Mouse (Mus musculus) limb, embryonic 14.5 days (tissue): Measurements from ENCODE around the gene Adamts2. TPM values are rescaled to one million over a fixed set of nuclear protein-coding genes. Genes with fewer than 3 reads are reported as not detected.

Source experiments
- ATAC-seq: fragments of 200-750 bp; cut with Nextera tagmentation; 2 replicates; pipeline ENCODE4 v1.8.0; 2017; ENCODE audit warnings: low read depth, moderate number of reproducible peaks, moderate TSS enrichment; ENCODE audit not compliant: low FRiP score
- DNase-seq: peaks from one replicate; pipeline ENCODE4 v3.0.0-alpha.2; 2015; ENCODE audit warnings: low spot score
- H3K27ac ChIP-seq: fragments of 300-500 bp; sonication (generic); replicated peaks from 2 replicates; pipeline ENCODE4 v1.5.1; 2014; ENCODE audit warnings: low read depth, mild to moderate bottlenecking, low read length, moderate library complexity, mixed read lengths
- H3K27me3 ChIP-seq: fragments of 300-500 bp; sonication (generic); 2 replicates; pipeline ENCODE4 v1.6.1; 2014; ENCODE audit warnings: low read length, mixed read lengths; ENCODE audit not compliant: control insufficient read depth, insufficient read depth
- H3K36me3 ChIP-seq: fragments of 300-500 bp; sonication (generic); 2 replicates; pipeline ENCODE4 v1.6.1; 2014; ENCODE audit warnings: mild to moderate bottlenecking, low read length, moderate library complexity, mixed read lengths; ENCODE audit not compliant: control insufficient read depth, insufficient read depth
- H3K4me1 ChIP-seq: fragments of 300-500 bp; sonication (generic); 2 replicates; pipeline ENCODE4 v1.6.1; 2014; ENCODE audit warnings: antibody characterized with exemption, low read length, mixed read lengths; ENCODE audit not compliant: control insufficient read depth, insufficient read depth
- H3K4me2 ChIP-seq: fragments of 300-500 bp; sonication (generic); replicated peaks from 2 replicates; pipeline ENCODE4 v1.6.1; 2014; ENCODE audit warnings: low read depth, mild to moderate bottlenecking, low read length, moderate library complexity; ENCODE audit not compliant: severe bottlenecking
- H3K4me3 ChIP-seq: fragments of 300-500 bp; sonication (generic); replicated peaks from 2 replicates; pipeline ENCODE4 v1.5.1; 2014; ENCODE audit warnings: low read length
- H3K9ac ChIP-seq: fragments of 300-500 bp; sonication (generic); 2 replicates; pipeline ENCODE4 v1.6.1; 2014; ENCODE audit warnings: mild to moderate bottlenecking, low read depth, low read length, moderate library complexity; ENCODE audit not compliant: severe bottlenecking
- H3K9me3 ChIP-seq: fragments of 300-500 bp; sonication (generic); 2 replicates; pipeline ENCODE4 v1.6.1; 2016; ENCODE audit warnings: low read length; ENCODE audit not compliant: control insufficient read depth
- POLR2A ChIP-seq: fragments of 200-500 bp; IDR thresholded peaks from 2 replicates; pipeline ENCODE4 v1.8.0; 2012; ENCODE audit warnings: inconsistent platforms, mild to moderate bottlenecking, moderate library complexity, borderline replicate concordance; ENCODE audit not compliant: insufficient read depth, insufficient read length; ENCODE audit errors: extremely low read depth
- WGBS: fragments of 180-500 bp; shearing (Covaris S2); extraction: QIAGEN DNeasy Blood & Tissue Kit; methylation state at CpG from one replicate; pipeline ENCODE4 v1.1.7; 2014; 5-methylcytosine and 5-hydroxymethylcytosine counted together
- polyA plus RNA-seq, 2 experiments: library from polyadenylated mRNA; depleted of rRNA in 1 of 2; stranded (reverse) in 1 of 2; unstranded in 1 of 2; fragments of >200 nt; fragmentation: Nextera tagmentation in 1 of 2; extraction: Ambion mirVana in 1 of 2; gene quantifications; 2 replicates each; pipeline versions ENCODE4 v1.2.1 to v1.2.3; 2012 to 2014

Gene Adamts2
- polyA plus RNA-seq, 2 experiments = 19.4 to 34.9 TPM

DNA sequence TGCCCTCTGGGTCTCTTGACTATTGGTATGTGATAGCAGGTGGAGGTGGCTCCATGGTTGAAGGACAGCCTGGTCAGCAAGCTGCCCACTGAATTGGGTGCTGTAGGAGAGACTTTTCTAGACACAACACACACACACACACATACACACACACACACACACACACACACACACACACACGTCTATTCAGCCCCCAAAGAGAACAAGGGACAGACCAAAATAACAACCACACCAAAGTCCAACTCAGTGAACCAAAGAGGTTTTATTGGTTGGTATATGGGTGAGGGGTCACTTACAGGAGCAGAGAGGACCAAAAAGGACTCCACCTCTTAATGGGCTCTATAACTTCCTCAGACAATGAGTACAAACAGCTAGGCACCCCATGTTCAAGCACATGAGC, 140.3 kb downstream of the Adamts2 start:
- no peaks in the 10 kb centered on the region for H3K27me3 ChIP-seq
- 80% methylated on average over 1 of the region's 1 CpGs for WGBS
- peaks cover 21% of the 10 kb centered on the region for H3K4me1 ChIP-seq
- H3K27ac ChIP-seq = no peak overlapping the region
- ATAC-seq = no peak
- no peak for DNase-seq
- H3K4me3 ChIP-seq = no peak overlapping the region
- H3K36me3 ChIP-seq = no peaks in the 10 kb centered on the region
- no peak overlapping the region for H3K9ac ChIP-seq
- H3K4me2 ChIP-seq = no peak overlapping the region
- no peak for TF ChIP-seq POLR2A
- no peaks in the 10 kb centered on the region for H3K9me3 ChIP-seq

DNA sequence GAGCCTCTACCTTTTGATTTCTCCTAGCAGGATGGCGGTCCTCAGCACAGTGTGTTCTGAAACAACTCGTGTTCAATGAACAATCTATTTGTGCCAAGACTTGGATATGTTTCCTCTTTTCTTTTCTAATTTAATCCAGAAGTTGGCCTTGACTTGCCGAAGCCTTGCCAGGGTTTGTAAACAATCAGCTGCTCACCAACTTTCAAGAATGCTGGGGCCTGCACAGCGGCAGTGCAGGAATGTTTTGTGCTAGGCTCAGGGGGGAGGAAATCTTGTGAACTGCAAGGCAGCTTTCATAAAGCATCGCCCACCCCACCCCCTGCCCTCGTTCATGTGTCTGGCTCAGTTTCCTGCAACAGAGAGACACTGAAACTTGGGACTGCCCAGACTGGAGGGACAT, 143.1 kb downstream of the Adamts2 start:
- Histone ChIP-seq H3K27ac (no peak overlapping the region), H3K9ac (no peak overlapping the region), H3K4me3 (no peak overlapping the region), H3K27me3 (no peaks in the 10 kb centered on the region), H3K4me1 (peaks cover 21% of the 10 kb centered on the region), H3K36me3 (no peaks in the 10 kb centered on the region), H3K4me2 (no peak overlapping the region), H3K9me3 (no peaks in the 10 kb centered on the region)
- WGBS = 35% methylated on average over 6 of the region's 6 CpGs
- no peak for TF ChIP-seq POLR2A
- ATAC-seq = peak; percentile 56; the same call in 1 of the 2 replicates
- DNase-seq = peak; percentile 57

DNA sequence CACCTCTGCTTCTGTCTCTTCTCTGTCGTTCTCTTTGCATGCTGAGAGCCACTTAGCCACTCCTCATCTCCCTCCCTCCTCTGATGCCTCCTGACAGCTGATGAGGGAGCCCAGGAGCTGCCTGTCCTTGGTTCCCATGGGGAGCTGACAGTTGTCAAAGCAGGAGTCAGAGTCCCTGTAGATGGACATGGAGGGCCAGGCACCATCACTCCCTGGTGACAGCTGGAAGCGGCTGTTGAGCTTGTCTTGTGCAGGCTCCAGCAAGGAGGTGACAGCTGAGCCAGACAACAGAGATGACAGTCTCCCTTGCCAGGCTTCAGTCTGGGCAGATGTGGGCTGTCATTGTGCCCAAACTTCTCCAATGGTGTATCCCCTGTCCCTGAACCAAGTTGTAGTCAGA, 144.6 kb downstream of the Adamts2 start:
- no peak overlapping the region for H3K27ac ChIP-seq
- no peaks in the 10 kb centered on the region for H3K9me3 ChIP-seq
- ATAC-seq (peak; percentile 73), DNase-seq (peak; percentile 30)
- no peaks in the 10 kb centered on the region for H3K27me3 ChIP-seq
- 31% methylated on average over 2 of the region's 2 CpGs for WGBS
- no peak overlapping the region for H3K4me3 ChIP-seq
- H3K36me3 ChIP-seq = no peaks in the 10 kb centered on the region
- no peak overlapping the region for H3K9ac ChIP-seq
- no peak overlapping the region for H3K4me2 ChIP-seq
- peaks cover 21% of the 10 kb centered on the region for H3K4me1 ChIP-seq
- TF ChIP-seq POLR2A = no peak

DNA sequence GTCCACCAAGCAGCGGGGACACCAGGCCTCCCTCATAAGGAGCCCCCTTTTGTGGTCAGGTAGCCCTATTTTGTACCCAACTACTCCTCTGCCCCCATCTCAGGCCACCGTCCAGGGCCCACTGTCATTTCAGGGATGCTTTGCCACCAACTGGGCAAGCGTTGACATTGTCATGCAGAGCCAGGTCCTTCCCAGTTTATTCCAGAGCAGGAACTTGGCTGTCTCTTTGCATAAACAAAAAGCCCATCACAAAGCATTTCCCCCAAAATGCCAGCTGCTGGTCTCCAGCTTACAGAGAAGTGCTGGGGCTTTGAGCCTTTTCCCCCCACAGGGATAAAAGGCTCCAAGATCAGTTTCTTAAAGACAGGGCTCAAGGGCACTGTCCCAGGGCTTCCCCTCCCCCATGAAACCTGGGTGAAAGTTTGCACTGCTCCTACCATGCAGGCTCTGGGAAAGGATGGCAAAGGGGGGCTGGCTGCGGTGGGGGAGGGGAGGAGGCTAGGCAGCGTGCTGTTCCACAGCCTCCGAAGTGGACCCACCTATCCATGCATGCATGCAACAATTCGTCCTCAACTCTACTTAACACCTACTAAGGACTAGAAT, 149.2 kb downstream of the Adamts2 start:
- no peak for TF ChIP-seq POLR2A
- Histone ChIP-seq H3K4me2 (no peak overlapping the region), H3K4me3 (no peak overlapping the region), H3K27ac (no peak overlapping the region), H3K36me3 (no peaks in the 10 kb centered on the region), H3K9ac (no peak overlapping the region), H3K9me3 (no peaks in the 10 kb centered on the region), H3K27me3 (no peaks in the 10 kb centered on the region), H3K4me1 (no peaks in the 10 kb centered on the region)
- no peak for ATAC-seq
- DNase-seq = no peak
- WGBS = 38% methylated on average over 7 of the region's 7 CpGs

DNA sequence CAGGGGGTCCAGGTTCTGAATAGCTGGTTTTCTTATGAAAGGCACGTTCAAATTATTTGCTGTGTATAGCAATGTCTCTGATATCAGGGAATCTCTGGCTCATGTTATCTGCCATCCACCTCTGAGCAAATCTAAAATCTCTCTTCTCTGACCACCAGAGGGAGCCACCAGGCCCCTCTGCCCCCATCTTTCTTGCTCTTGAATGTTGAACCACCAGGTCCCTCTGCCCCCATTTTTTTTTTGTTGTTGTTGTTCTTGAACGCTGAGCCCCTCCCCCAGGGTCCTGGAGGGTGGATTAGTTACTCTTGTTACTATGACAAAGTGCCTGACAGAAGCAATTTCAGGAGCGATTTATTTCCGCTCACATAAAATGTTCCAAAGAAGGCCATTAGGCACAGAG, 155.9 kb downstream of the Adamts2 start:
- H3K9ac ChIP-seq = no peak overlapping the region
- TF ChIP-seq POLR2A = no peak
- 0 out of 2 replicates have a peak, but pooled peaks cover 4% of the 10 kb centered on the region for H3K36me3 ChIP-seq
- no peak overlapping the region for H3K4me3 ChIP-seq
- ATAC-seq = no peak
- no peaks in the 10 kb centered on the region for H3K27me3 ChIP-seq
- no peak overlapping the region for H3K4me2 ChIP-seq
- H3K27ac ChIP-seq = no peak overlapping the region
- WGBS = 53% methylated on average over 4 of the region's 4 CpGs
- no peaks in the 10 kb centered on the region for H3K4me1 ChIP-seq
- H3K9me3 ChIP-seq = no peaks in the 10 kb centered on the region
- DNase-seq = no peak
